Mouse (Mus musculus): ENCODE results near the gene Pamr1. TPM values are rescaled to one million over a fixed set of nuclear protein-coding genes. Genes with fewer than 3 reads are reported as not detected.
A peak's percentile ranks its signal among the peaks of the same experiment; 100 is the strongest.

Pamr1 gene
- polyA plus RNA-seq, 1 experiment from 2014 or later = 34.2 TPM

DNA sequence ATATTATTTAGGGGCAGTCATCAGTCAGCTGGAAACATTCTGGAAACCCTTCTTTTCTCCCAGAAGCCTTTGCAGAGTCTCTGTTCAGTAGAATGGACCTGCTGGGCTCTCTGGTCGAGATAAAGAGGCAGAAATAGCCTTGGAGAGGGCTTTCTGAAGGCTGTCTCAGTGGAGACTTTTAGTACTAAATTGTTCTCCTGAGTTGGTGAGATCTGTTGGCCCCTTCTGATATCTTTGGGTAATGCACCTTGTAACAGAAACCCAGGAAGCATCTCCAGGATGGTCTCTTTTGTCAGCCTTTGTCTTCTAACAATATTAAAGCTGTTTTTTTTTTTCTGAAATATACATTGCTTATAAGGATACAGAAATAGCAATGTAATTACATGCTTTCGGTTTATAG is 111.2 kb downstream of the Pamr1 start:
- 70% methylated on average over 2 of the region's 2 CpGs for WGBS
- H3K27me3 ChIP-seq (replicated peaks; ENCODE audit: control insufficient read depth, insufficient read depth, low read length) = peaks cover 56% of the 10 kb centered on the region
- DNase-seq (ENCODE audit: low spot score) = no peak
- no peak overlapping the region for H3K4me2 ChIP-seq (ENCODE audit: low read depth, low read length)
- H3K4me3 ChIP-seq (ENCODE audit: low read depth, low read length) = no peak overlapping the region
- peaks cover 12% of the 10 kb centered on the region for H3K4me1 ChIP-seq (ENCODE audit: control insufficient read depth, insufficient read depth, low read length)
- H3K9me3 ChIP-seq (ENCODE audit: control insufficient read depth, low read length) = no peaks in the 10 kb centered on the region
- no peak overlapping the region for H3K27ac ChIP-seq (replicated peaks; ENCODE audit: low read depth, low read length)
- no peaks in the 10 kb centered on the region for H3K36me3 ChIP-seq (ENCODE audit: control insufficient read depth, insufficient read depth, low read length)
- no peak overlapping the region for H3K9ac ChIP-seq (ENCODE audit: low read depth, low read length)
- no peak for ATAC-seq (ENCODE audit: low read depth)

DNA sequence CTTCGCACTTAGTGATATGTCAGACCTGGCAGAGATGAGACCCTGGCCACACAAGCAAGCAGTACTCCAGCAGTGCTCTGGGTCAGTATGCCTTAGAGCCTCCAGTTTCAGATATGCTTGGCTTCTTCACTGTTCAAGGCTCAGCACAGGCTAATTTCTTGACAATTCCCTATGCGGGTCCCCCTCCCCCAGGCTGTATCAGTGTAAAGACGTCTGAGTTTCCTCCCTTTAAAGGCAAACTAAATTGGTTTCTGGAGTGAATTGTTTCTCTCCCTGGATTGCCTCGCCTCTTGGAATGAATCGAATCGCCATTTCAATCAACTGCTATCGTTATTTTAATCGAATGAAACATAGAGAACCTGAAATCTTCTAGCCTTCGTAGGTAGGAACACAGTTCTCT is 113.1 kb downstream of the Pamr1 start:
- no peak overlapping the region for H3K9ac ChIP-seq (ENCODE audit: low read depth, low read length)
- H3K9me3 ChIP-seq (ENCODE audit: control insufficient read depth, low read length) = no peaks in the 10 kb centered on the region
- WGBS = 56% methylated on average over 9 of the region's 9 CpGs
- H3K4me1 ChIP-seq (ENCODE audit: control insufficient read depth, insufficient read depth, low read length) = peaks cover 12% of the 10 kb centered on the region
- H3K4me3 ChIP-seq (ENCODE audit: low read depth, low read length) = no peak overlapping the region
- DNase-seq (ENCODE audit: low spot score) (no peak), ATAC-seq (ENCODE audit: low read depth) (no peak)
- H3K27ac ChIP-seq (replicated peaks; ENCODE audit: low read depth, low read length) = no peak overlapping the region
- no peak overlapping the region for H3K4me2 ChIP-seq (ENCODE audit: low read depth, low read length)
- no peaks in the 10 kb centered on the region for H3K36me3 ChIP-seq (ENCODE audit: control insufficient read depth, insufficient read depth, low read length)
- H3K27me3 ChIP-seq (replicated peaks; ENCODE audit: control insufficient read depth, insufficient read depth, low read length) = peaks cover 41% of the 10 kb centered on the region

DNA sequence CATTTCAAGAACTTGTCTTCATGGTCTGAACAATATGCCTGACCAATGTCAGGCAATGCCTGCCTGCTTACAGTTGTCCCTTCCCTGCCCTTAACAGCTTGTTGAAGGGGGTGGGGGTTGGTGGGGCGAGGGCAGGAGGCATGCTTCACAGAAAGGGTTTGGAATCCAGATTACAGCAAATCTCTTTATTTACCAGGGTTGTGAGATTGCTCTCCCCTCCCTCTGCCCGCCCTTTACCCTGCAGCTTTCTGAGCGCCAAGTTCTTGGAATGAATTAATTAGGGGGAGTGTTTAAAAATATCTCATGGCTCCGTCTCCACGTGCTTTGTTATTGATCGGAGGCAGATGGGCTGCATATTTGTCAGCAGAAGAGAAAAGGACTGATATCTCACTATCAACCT is 113.5 kb downstream of the Pamr1 start:
- H3K36me3 ChIP-seq (ENCODE audit: control insufficient read depth, insufficient read depth, low read length) = no peaks in the 10 kb centered on the region
- H3K9ac ChIP-seq (ENCODE audit: low read depth, low read length) = no peak overlapping the region
- DNase-seq (ENCODE audit: low spot score) = no peak
- peaks cover 8% of the 10 kb centered on the region for H3K4me1 ChIP-seq (ENCODE audit: control insufficient read depth, insufficient read depth, low read length)
- H3K27me3 ChIP-seq (replicated peaks; ENCODE audit: control insufficient read depth, insufficient read depth, low read length) = peaks cover 38% of the 10 kb centered on the region
- no peak overlapping the region for H3K4me3 ChIP-seq (ENCODE audit: low read depth, low read length)
- H3K9me3 ChIP-seq (ENCODE audit: control insufficient read depth, low read length) = no peaks in the 10 kb centered on the region
- WGBS = 19% methylated on average over 6 of the region's 6 CpGs
- H3K27ac ChIP-seq (replicated peaks; ENCODE audit: low read depth, low read length) = no peak overlapping the region
- ATAC-seq (ENCODE audit: low read depth) = no peak
- no peak overlapping the region for H3K4me2 ChIP-seq (ENCODE audit: low read depth, low read length)

DNA sequence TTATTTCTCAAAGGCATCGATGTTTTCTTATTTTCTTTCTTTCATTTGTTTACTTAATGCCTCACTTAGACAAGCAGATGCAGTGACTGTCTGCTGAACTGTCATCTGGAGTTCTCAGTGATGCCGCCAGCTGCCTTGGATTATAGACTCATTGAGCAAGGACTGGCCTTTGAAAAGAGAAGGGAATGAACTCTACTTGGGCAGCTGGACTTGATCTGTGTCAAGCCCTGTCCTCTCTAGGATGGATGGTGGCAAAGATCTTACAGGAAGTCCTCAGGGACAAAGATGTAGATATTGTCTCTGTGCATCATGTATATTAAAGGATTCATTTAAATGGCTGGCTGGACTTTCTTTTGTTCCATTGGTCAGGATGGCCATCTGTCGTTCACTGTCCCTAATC is 114.1 kb downstream of the Pamr1 start:
- ATAC-seq (ENCODE audit: low read depth) (no peak), DNase-seq (ENCODE audit: low spot score) (no peak)
- Histone ChIP-seq H3K36me3 (ENCODE audit: control insufficient read depth, insufficient read depth, low read length) (no peaks in the 10 kb centered on the region), H3K4me2 (ENCODE audit: low read depth, low read length) (no peak overlapping the region), H3K9ac (ENCODE audit: low read depth, low read length) (no peak overlapping the region), H3K9me3 (ENCODE audit: control insufficient read depth, low read length) (no peaks in the 10 kb centered on the region), H3K27me3 (replicated peaks; ENCODE audit: control insufficient read depth, insufficient read depth, low read length) (peaks cover 32% of the 10 kb centered on the region), H3K27ac (replicated peaks; ENCODE audit: low read depth, low read length) (no peak overlapping the region), H3K4me1 (ENCODE audit: control insufficient read depth, insufficient read depth, low read length) (peaks cover 6% of the 10 kb centered on the region), H3K4me3 (ENCODE audit: low read depth, low read length) (no peak overlapping the region)
- WGBS = 30% methylated on average over 3 of the region's 3 CpGs

DNA sequence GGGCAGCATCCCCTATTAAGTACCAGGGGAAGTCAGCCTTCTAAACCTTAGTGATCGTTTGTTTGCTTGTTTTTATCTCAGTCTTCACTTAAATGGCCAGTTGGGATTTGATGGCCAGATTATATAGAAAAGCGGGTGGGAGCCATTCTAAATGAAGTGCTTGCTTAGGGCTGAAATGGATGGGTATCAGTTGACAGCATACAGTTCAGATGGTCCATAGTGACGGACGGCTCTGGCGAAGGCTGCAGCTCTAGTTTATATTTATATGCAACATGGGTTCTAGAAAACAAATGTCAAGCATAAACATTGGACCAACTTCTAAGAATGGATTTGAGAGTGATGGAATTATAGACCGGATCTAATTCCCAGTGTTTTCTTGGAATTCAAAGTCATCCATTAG is 118.2 kb downstream of the Pamr1 start:
- no peak for ATAC-seq (ENCODE audit: low read depth)
- no peaks in the 10 kb centered on the region for H3K27me3 ChIP-seq (replicated peaks; ENCODE audit: control insufficient read depth, insufficient read depth, low read length)
- no peaks in the 10 kb centered on the region for H3K36me3 ChIP-seq (ENCODE audit: control insufficient read depth, insufficient read depth, low read length)
- H3K4me2 ChIP-seq (ENCODE audit: low read depth, low read length) = no peak overlapping the region
- no peak for DNase-seq (ENCODE audit: low spot score)
- peaks cover 6% of the 10 kb centered on the region for H3K4me1 ChIP-seq (ENCODE audit: control insufficient read depth, insufficient read depth, low read length)
- H3K9me3 ChIP-seq (ENCODE audit: control insufficient read depth, low read length) = no peaks in the 10 kb centered on the region
- H3K27ac ChIP-seq (replicated peaks; ENCODE audit: low read depth, low read length) = no peak overlapping the region
- H3K9ac ChIP-seq (ENCODE audit: low read depth, low read length) = no peak overlapping the region
- no peak overlapping the region for H3K4me3 ChIP-seq (ENCODE audit: low read depth, low read length)
- 70% methylated on average over 6 of the region's 6 CpGs for WGBS

DNA sequence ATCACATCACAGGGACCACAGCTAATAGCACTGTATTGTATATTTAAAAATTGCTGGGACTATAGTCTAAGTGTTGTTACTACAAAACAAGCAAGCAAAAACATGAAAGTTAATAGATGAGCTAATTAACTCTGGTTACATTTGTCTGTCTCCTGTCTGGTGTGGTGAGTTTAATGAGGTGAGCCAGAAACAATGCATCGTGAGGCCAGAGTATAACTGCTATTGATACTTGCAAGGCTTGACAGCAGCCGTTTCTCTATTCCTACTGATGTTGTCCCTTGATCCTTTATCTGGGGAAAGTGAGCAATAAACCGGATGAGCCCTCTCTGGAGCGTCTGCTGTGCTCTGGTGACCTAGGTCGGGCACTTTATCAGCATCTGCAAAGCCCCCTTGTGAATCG is 119.8 kb downstream of the Pamr1 start:
- Histone ChIP-seq H3K4me3 (ENCODE audit: low read depth, low read length) (no peak overlapping the region), H3K27me3 (replicated peaks; ENCODE audit: control insufficient read depth, insufficient read depth, low read length) (no peaks in the 10 kb centered on the region), H3K36me3 (ENCODE audit: control insufficient read depth, insufficient read depth, low read length) (no peaks in the 10 kb centered on the region), H3K9me3 (ENCODE audit: control insufficient read depth, low read length) (no peaks in the 10 kb centered on the region), H3K4me2 (ENCODE audit: low read depth, low read length) (no peak overlapping the region), H3K4me1 (ENCODE audit: control insufficient read depth, insufficient read depth, low read length) (peaks cover 5% of the 10 kb centered on the region), H3K27ac (replicated peaks; ENCODE audit: low read depth, low read length) (no peak overlapping the region), H3K9ac (ENCODE audit: low read depth, low read length) (no peak overlapping the region)
- ATAC-seq (ENCODE audit: low read depth) = no peak
- 67% methylated on average over 6 of the region's 6 CpGs for WGBS
- DNase-seq (ENCODE audit: low spot score) = no peak

DNA sequence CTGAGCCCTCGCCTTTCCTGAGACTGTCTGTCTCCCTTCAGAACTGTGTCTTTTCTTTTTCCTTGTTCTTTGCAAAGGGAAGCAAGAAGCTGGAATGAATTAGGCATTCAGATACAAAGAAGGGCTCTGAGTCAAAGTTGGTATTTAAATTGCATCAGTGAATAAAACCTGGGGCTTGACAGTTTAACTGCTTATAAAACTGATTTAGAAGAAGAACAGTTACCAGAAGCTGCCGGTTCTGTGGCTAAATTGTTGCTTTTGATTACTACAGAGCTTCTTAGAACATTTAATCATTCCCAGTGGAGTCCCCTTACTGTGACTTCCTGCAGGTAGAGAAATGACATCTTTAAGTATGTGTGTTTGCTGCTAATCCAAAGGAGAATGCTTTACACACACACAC is 124.8 kb downstream of the Pamr1 start:
- no peak for ATAC-seq (ENCODE audit: low read depth)
- DNase-seq (ENCODE audit: low spot score) = no peak
- no peaks in the 10 kb centered on the region for H3K36me3 ChIP-seq (ENCODE audit: control insufficient read depth, insufficient read depth, low read length)
- no peaks in the 10 kb centered on the region for H3K9me3 ChIP-seq (ENCODE audit: control insufficient read depth, low read length)
- no peaks in the 10 kb centered on the region for H3K27me3 ChIP-seq (replicated peaks; ENCODE audit: control insufficient read depth, insufficient read depth, low read length)
- peak overlapping the region; percentile 1; the same call in 1 of the 2 replicates for H3K27ac ChIP-seq (replicated peaks; ENCODE audit: low read depth, low read length)
- no peak overlapping the region for H3K9ac ChIP-seq (ENCODE audit: low read depth, low read length)
- no peak overlapping the region for H3K4me2 ChIP-seq (ENCODE audit: low read depth, low read length)
- peaks cover 24% of the 10 kb centered on the region for H3K4me1 ChIP-seq (ENCODE audit: control insufficient read depth, insufficient read depth, low read length)
- 38% methylated on average over 2 of the region's 2 CpGs for WGBS
- no peak overlapping the region for H3K4me3 ChIP-seq (ENCODE audit: low read depth, low read length)

DNA sequence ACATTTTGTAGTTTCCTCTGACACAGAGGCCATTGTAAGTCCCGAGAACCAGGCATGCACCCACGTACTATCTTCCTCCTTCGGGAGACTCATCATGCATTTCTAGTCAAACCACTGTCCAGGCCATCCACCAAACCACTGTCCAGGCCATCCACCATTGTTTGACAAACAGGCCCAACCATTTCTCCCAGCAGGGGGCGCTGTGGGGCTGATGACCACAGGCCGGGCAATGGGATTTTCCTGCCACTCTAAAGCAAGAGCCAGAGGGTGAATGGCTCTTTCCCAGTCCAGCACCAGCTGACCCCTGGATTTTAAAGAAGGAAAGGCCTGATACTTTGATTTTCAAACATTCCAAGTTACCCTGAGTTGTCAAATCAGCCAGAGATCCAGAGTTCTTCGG is 125.5 kb downstream of the Pamr1 start:
- Histone ChIP-seq H3K27me3 (replicated peaks; ENCODE audit: control insufficient read depth, insufficient read depth, low read length) (no peaks in the 10 kb centered on the region), H3K27ac (replicated peaks; ENCODE audit: low read depth, low read length) (no peak overlapping the region), H3K9me3 (ENCODE audit: control insufficient read depth, low read length) (no peaks in the 10 kb centered on the region), H3K9ac (ENCODE audit: low read depth, low read length) (no peak overlapping the region), H3K36me3 (ENCODE audit: control insufficient read depth, insufficient read depth, low read length) (no peaks in the 10 kb centered on the region), H3K4me3 (ENCODE audit: low read depth, low read length) (no peak overlapping the region), H3K4me2 (ENCODE audit: low read depth, low read length) (no peak overlapping the region), H3K4me1 (ENCODE audit: control insufficient read depth, insufficient read depth, low read length) (peaks cover 24% of the 10 kb centered on the region)
- WGBS = 74% methylated on average over 6 of the region's 6 CpGs
- no peak for DNase-seq (ENCODE audit: low spot score)
- no peak for ATAC-seq (ENCODE audit: low read depth)

DNA sequence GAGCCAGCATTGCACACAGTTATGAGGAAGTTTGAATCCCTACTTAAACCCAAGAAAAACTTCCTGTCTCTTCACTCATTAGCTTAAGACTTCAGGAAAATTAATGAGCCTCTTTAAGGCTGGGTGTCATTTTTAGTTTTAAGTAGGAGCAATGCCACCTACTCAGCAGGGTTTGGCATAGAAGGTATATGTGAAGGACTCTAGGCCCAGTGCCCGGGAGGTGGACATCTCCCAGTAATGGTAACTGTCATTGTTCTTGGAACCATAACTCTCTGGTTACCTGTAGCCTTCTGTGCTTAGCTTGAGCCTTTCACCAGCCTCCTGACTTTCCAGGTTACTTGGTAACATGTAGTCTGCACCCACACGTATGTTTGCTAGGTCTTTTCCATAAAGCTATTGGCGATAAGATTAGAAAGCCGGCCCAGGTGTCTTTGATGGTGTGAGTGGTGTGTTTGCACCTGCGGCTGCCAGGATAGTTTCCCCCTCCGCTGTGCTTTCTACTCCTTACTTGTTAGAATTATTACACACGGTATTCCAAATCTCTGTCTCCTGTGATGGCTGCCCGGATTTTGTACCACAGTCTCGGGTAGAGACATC is 127.0 kb downstream of the Pamr1 start:
- Histone ChIP-seq H3K9me3 (ENCODE audit: control insufficient read depth, low read length) (no peaks in the 10 kb centered on the region), H3K9ac (ENCODE audit: low read depth, low read length) (no peak overlapping the region), H3K4me2 (ENCODE audit: low read depth, low read length) (no peak overlapping the region), H3K27ac (replicated peaks; ENCODE audit: low read depth, low read length) (no peak overlapping the region), H3K4me1 (ENCODE audit: control insufficient read depth, insufficient read depth, low read length) (peaks cover 24% of the 10 kb centered on the region), H3K27me3 (replicated peaks; ENCODE audit: control insufficient read depth, insufficient read depth, low read length) (no peaks in the 10 kb centered on the region), H3K36me3 (ENCODE audit: control insufficient read depth, insufficient read depth, low read length) (no peaks in the 10 kb centered on the region), H3K4me3 (ENCODE audit: low read depth, low read length) (no peak overlapping the region)
- DNase-seq (ENCODE audit: low spot score) (no peak), ATAC-seq (ENCODE audit: low read depth) (no peak)
- WGBS = 89% methylated on average over 9 of the region's 9 CpGs
